Mouse (Mus musculus) embryo, embryonic 10.5 days (tissue): ENCODE measurements around the gene Foxr1.
A peak's percentile ranks its signal among the peaks of the same experiment; 100 is the strongest.
"Not testable (repeated sequence)": the region's sequence is repeated elsewhere in the genome, so short reads cannot be mapped to it uniquely, and the experiment has no call there.

ENCODE experiments used
- DNase-seq: peaks from one replicate; pipeline ENCODE4 v3.0.0-alpha.2; 2015; ENCODE audit warnings: low spot score

Gene Foxr1

DNA sequence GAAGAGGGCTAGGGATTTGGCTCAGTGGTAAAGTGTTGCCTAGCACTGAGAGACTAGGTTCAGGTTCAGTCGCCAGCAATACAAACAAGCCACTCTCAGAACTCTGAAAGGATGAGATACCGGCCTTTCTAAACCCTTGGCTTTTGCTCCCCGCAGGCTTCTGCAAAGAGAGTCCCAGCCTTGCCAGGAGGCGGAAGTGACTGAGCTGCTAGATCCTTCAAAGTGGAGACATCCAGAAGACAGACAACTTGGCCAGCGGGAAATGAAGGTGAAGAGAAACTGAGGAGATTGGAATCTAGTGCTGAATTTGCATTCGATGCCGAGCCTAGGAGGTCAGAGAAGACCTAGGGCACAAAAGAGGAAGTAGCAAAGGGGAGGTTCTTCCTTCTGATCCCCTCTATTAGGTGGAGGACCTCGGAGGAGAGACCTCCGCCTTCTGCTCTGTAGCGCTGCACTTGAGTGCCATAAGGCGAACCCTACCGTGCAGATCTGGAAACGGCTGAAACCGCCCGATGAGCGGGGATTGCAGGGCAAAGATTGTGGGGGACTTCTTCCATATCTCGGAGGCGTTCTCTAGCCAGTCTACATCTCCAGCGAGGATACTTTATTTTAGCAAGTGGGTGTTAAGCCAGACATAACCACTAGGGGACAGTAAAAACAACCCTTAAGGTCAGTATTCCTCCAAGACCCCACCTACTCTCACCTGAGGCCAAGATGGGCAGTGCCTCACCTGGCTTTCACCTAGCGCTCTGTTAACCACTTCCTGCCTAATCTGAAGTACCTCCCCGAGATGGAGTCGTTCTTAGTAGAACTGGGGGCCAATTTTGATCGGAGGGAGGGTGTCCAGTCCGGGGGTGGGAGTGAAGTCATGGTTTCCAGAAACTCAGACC lies 36.6 kb upstream of the Foxr1 start:
- peak; percentile 89 for DNase-seq

DNA sequence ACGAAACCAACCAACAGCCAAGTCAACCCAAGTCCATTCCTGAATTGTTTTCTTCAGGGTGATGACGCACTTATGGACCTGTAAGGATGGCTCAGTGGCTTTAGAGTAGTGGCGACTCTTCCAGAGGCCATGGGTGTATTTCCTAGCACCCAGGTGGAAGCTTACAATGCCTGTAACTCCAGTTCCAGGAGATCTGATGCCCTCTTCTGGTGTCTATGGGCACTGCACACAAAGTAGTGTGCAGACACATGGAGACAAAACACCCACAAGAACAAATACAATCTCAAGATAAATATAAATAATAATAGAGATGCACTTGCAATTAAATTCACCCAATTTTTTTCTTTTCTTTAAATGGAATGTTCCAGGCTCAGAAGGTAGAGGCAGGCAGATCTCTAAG lies 35.0 kb upstream of the Foxr1 start:
- no peak for DNase-seq

DNA sequence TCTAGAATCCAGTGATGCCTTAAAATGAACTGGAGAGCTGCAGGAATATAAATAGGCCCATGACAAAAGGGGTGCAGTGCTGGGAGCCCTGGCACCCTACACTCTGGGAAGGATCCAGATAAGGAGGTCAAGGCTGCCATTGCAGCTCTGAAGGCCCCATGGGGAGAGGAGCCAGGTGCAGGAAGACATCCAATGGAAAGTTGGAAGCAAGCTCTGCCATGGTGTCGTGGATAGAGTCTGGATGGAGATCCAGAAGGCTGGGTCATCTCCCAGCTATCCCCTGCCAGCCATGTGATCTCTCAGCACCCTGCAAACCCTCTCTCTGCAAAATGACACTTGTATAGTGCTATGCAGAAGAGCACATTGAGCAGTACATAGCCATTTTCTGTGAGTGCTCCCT lies 33.4 kb upstream of the Foxr1 start:
- no peak for DNase-seq

DNA sequence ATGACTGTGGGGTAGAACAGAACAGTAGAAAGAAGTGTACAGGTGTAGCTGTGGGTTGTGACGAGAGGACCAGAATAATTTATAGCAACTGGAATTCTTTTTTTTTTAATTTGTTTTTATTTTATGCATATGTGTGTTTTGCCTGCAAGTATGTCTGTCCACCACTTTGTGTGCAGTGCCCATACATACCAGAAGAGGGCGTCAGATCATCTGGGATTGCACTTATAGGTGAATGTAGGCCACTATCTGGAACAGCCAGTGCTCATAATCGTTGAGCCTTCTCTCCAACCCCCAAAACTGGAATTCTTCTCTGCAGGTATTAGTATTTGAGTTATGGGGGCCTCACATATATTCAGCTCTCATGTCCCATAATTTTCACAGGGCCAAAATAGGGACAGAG lies 32.2 kb upstream of the Foxr1 start:
- DNase-seq: no peak

DNA sequence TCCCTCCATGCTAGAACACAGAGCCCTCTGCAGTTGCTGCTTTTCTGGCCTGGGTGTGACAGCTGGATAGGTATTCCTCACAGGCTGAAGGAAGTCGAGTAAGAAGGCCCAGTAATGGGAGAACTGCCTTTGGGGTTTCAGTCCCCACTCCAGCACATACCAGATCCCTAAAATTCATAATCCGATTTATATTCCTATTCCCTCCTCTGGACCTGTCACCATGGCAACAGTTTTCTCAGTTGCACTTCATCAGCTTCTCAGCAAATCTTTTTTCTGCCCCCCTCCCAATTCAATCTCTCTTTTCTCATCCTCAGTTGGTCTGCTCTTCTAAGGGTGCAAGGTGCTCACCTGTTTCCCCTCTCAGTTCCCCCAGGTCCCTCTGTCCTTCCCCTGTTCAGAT lies 27.9 kb upstream of the Foxr1 start:
- no peak for DNase-seq

DNA sequence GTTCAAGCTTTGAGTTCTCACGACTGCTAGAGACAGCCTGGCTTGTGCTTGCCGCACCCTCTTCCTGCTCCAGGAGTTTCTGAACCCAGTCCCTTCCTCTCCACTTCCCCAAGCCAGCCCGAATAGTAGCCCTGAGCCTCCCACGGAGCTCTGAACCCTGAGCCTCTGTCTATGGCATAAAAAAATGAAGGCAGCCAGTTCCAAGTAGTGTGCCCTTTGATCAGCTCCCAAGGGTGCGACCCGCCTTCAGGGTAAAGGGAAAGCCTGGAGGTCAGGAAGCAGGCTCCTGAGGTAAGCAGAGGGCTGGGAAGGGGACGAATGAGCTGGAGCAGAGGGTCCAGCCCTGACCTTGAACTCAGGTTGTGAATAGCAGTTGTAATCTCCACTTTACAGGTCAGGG lies 27.3 kb upstream of the Foxr1 start:
- no peak for DNase-seq

DNA sequence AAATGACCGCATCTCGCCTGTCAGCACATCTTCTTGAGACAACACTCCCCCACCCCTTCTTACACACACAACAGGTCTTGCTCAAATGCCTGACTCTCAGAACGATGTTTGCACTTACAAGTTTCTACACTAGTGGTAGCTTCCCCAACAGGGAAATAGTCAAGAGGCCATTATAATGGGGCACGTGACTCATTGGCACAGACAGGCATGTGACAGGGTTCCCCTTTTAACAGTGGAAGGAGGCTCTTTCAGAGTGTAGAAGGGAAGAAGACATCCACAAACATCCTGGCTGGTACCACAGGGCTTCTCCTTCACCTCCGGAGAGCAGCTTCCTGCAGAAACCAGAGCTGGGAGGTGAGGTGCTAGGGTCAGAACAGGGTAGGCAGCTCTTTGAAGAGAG lies 21.0 kb upstream of the Foxr1 start:
- no peak for DNase-seq

DNA sequence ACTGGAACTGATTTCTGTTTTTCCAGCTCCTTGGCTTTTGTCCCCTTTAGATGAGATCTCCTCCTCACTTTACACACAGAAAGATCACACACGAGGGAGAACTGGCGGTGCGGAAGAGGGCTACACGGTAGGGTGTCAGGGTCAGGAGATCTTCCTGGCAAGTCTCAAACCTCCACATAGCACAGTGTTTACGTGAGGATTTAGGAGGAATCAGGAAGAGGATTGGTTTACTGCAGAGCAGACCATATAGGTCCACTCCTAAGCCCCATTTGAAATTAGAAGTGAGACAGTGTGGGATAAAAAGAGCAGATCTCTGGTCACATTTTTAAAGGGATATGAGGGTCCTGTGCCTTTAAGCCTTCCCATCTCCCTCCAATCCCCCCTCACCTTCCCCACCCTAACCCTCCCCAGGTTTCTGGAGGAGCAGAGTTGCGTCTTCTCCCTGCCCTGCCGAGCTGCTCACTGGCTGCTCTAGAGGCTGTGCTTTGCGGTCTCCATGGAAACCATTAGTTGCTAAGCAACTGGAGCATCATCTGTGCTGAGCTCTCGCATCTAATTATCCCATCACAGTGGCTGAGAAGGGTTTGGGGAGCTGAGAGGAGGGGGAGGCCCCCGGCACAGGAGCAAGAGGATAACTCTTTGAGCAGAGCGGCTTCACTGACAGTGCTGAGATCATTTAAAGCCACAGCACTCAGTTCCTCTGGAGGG lies 16.3 kb upstream of the Foxr1 start:
- DNase-seq: peak; percentile 93

DNA sequence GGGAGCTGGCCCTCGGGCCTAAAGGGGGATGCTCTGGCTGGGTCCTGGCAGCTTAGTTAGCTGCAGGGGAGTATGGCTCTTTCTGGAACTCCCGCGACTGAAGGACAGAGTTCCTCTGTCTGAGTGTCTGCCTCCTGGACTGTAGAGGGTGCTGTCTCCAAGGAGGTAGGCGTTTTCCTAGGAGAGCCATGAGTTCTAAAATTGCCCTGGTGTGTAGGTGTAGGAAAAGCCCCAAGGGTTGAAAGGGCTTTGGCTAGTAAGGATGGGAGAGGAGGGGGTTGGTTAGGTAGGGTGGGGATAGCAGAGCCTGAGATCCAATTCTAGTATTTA lies 13.9 kb upstream of the Foxr1 start, which contains the start of gene Upk2:
Upk2 (minus strand) TSS at position 86 of the 330 bp plus-strand sequence.
- peak; percentile 14 for DNase-seq

DNA sequence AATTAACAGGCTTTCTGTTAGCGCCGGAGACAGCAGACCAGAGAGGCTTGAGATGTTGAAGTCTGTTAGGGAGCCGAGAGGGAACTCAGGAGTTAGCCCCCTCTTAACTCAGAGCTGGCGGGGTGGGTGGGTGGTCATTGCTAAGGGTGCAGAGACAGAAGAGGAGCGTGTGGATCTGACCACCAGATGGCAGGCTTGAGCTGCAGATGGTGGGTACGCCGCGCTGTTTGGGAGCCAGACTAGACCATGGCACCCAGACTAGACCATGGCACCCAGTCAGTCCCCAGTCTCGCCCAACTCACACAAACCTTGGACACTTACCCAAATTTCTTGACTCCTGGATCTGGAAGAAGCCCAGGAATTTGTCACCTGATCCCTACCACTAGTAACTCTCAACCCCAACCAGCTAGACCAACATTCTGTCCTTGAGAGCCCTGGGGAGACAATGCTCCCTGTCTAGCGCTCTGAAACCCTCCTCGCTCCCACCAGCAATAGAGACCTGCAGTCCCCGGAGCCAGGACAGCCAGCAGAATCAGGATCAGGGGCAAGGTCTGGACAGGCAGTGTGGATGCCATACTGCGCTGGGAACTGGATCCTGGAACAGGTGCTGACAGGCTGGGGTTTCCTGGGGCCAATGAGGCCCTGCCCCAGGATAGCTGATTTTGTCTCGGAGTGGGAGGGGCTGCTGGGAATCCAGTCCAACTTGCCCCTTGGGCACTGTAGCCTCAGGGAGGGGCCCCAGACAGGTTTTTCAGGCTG lies 13.4 kb upstream of the Foxr1 start:
- peak; percentile 88 for DNase-seq

DNA sequence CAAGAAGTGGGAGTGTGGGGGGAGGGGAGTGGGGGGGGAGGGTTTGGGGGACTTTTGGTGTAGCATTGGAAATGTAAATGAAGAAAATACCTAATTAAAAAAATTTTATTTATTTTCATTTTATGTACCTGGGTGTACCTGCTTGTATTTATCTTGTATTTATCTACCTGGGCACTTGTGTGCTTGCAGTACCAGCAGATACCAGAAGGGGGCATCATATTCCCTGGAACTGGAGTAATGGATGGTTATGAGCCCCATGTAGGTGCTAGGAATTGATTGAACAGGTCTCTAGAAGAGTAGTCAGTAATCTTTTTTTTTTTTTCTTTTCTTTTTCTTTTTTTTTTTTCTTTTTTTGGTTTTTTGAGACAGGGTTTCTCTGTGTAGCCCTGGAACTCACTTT lies 9.5 kb upstream of the Foxr1 start:
- no peak for DNase-seq

DNA sequence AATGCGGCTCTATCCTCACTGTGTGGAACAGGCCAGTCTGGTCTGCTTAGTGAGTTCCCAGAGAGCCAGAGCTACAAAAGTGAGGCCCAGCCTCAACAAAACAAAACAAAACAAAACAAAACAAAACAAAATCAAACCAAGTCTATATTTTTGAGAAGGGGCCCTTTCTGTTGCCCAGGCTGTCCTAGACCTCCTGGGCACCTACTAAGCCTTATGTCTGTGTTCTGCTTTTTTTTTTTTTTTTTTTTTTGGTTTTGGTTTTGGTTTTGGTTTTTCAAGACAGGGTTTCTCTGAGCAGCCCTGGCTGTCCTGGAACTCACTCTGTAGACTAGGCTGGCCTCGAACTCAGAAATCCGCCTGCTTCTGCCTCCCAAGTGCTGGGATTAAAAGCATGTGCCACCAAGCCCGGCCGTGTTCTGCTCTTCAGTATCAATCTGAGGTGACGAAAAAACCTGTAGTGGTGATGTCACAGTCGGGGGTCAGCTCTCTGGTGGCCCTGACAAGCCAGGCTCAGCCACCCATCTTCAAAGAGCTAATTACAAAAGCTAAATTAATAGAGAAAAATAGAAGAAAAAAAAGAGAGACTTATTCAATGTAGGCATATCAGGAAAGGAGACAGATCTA lies 3.6 kb upstream of the Foxr1 start:
- not testable (repeated sequence) for DNase-seq

DNA sequence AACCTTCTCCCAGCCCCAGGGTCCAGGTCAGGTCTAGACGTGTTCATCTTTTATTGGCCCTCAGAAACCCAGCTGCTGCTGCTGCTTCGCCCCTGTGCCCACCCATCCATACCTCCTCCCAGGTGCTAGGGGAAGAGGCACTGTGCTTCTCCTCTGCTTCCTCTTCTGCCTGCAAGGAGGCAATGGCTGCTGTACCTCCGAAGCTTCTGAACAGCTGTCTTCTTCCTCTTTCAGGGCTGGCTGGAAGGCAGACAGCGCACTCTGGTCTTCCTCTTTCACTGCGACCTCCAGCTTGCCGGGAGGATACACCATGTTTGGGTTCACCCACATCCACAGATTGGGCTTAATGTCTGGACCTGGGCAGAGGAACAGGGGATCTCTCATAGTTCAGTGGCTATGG lies 5.2 kb downstream of the Foxr1 start:
- DNase-seq: no peak

DNA sequence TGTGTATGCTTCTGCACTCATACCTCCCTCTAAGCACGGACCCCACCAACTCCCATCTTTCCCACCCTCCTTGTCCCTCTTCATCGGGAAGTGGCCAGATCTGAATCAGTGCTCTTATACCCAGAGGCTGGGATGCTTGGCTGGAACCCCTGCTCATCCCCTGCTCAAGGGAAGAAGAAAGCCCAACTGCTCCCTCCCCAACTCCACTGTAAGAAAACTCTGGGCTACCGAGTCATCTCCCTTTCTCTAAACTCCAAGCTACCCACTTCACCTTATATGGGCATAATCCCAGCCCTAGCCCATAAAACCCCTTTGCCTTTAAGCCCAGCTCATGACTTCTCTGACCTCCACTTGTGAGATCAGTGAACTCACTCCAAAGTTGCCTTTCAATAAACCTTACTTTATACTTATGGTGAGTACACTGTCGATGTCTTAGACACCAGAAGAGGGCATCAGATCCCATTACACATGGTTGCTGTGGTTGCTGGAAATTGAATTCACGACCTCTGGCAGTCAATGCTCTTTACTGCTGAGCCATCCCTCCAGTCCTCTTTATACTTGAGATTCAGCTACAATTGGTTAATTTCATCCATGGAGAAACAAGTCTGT lies 8.3 kb downstream of the Foxr1 start:
- no peak for DNase-seq

DNA sequence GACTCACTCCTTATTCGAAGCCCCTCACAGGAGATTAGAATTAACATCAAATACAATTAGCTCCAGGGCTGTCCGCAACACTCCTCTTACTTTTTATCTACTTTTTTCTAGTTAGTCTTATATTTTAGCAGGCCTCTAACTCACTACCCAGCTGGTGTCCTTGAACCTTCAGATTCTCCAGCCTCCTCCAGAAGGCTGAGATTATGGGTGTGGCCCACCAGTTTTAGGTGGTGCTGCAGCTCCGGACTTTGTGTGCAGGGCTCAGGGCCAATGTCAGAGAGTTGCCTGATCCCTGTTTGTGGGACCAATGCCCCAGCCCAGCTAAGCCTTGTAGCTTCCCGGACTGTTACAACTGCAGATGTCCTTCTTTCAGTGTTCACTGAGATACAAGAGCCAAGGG lies 17.4 kb downstream of the Foxr1 start:
- DNase-seq: no peak

DNA sequence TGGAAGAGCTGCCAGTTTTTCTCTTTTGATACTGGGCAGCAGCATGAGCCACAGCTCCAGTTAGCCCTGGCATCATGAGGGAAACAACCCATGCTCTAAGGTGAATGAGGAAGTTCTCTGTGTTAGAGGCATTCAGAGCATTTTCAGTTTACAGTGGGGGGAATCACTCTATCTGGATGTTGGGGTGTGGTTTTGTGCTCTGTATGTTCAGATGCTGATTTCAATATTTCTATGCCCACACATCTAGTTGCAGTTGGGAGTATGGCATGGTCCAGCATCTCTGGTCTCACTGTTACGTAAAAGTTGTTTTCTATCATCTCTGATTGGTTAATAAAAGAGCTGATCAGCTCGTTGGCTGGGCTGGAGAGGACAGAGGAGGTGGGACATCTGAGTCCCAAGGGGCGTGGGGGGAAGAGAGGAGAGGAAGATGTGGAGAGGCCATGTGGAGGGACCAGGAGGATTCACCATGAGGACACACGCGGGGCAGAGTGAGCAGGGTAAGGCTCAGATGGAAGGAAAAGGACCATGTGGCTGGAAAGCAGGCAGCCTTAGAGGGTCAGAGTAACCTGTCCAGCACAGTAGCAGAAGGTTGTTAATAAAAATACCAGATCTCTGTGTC lies 20.5 kb downstream of the Foxr1 start:
- no peak for DNase-seq

DNA sequence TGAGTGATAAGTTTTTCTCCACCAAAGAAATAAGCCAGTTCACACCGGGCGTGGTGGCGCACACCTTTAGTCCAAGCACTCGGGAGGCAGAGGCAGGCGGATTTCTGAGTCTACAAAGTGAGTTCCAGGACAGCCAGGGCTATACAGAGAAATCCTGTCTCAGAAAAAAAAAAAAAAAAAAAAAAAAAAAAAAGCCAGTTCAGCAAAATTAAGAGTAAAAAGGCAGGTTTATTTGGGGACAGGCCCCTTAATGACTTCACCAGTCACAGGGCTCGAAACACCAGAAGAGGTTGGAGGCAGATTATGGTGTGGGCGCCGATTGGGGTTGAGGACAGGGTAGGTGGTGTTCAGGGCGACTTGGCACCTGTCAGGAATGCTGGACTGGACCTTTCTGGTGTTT lies 21.2 kb downstream of the Foxr1 start:
- not testable (repeated sequence) for DNase-seq

DNA sequence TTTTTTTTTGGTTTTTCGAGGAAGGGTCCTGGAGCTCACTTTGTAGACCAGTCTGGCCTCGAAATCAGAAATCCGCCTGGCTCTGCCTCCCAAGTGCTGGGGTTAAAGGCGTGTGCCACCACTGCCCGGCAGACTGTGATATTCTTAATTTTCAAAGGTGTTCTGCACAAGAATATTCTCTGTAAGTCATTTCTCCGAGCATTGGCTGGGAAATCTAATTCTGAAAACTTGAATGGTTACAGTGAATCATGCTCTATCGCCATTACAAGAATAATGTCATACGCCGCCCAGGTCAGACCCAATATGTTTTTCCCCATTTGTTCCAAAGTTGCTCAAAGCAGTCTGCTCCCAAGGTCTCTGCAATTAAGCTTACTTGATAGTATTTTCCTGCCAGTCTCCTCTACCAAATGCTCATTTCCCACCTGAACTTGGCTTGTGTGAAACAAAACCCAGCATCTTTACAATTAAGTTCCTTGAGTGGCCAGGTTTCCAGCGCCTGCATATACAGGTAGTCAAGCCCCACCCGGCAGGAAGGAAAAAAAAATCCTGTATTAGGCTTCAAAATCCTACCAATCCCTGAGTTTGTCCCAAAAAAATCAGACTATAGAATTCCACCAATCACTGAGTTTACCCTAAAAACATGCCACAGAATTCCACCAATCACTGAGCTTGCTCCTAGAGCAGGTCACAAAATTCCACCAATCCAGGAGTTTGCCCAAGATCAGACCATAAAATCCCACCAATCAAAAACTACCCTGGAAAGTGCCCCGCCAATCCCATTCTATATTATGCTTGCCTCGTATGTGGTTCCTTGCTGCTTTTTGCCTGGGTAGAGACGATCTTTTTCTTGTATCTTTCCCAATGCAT lies 22.2 kb downstream of the Foxr1 start, which contains the start of gene Ccdc84:
Ccdc84 (minus strand) TSS at position 51 of the 867 bp plus-strand sequence.
- no peak for DNase-seq

DNA sequence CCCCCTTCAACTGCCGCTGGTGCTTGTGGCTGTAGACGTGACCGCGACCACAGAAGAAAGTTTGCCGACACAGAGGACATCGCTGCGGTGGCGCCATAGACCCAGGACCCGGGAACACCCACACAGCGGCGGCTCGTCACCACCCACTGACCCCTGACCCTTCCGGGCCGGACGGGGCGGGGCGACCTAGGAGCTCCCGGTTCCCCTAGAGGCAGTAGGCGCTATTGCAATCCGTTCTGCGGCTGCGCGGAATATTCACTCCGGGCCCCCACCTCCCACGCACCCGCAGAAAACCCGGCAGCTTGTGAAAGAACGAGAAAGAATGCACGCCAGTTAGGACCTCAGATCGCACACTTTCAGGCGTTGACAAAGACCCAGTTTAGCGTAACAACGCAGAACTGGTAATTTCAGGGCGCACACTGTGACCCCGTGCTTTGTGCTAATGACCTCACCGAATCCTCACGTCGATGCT lies 23.0 kb downstream of the Foxr1 start:
- DNase-seq: peak; percentile 95
